Mouse (Mus musculus) embryonic facial prominence, embryonic 13.5 days (tissue): ENCODE results near the gene Hps1. TPM values are rescaled to one million over a fixed set of nuclear protein-coding genes. Genes with fewer than 3 reads are reported as not detected.

Experiments
- ATAC-seq: fragments of 200-750 bp; cut with Nextera tagmentation; 2 replicates; pipeline ENCODE4 v1.8.0; 2017; ENCODE audit warnings: low read depth; ENCODE audit not compliant: insufficient number of reproducible peaks, insufficient read depth, low FRiP score, low TSS enrichment
- H3K27ac ChIP-seq: fragments of 300-500 bp; sonication (generic); 2 replicates; pipeline ENCODE4 v1.5.1; 2015; ENCODE audit warnings: moderate library complexity, mild to moderate bottlenecking, inconsistent platforms
- H3K27me3 ChIP-seq: fragments of 300-500 bp; sonication (generic); 2 replicates; pipeline ENCODE4 v1.6.1; 2015; ENCODE audit warnings: mild to moderate bottlenecking, inconsistent platforms
- H3K36me3 ChIP-seq: fragments of 300-500 bp; sonication (generic); 2 replicates; pipeline ENCODE4 v1.6.1; 2015; ENCODE audit warnings: mild to moderate bottlenecking, inconsistent platforms
- H3K4me1 ChIP-seq: fragments of 300-500 bp; sonication (generic); 2 replicates; pipeline ENCODE4 v1.6.1; 2015; ENCODE audit warnings: inconsistent platforms
- H3K4me2 ChIP-seq: fragments of 300-500 bp; sonication (generic); 2 replicates; pipeline ENCODE4 v1.6.1; 2015; ENCODE audit warnings: moderate library complexity, mild to moderate bottlenecking, inconsistent platforms
- H3K4me3 ChIP-seq: fragments of 300-500 bp; sonication (generic); 2 replicates; pipeline ENCODE4 v1.5.1; 2015; ENCODE audit warnings: mild to moderate bottlenecking, inconsistent platforms
- H3K9ac ChIP-seq: fragments of 300-500 bp; sonication (generic); 2 replicates; pipeline ENCODE4 v1.6.1; 2015; ENCODE audit warnings: mild to moderate bottlenecking, inconsistent platforms
- H3K9me3 ChIP-seq: fragments of 300-500 bp; sonication (generic); 2 replicates; pipeline ENCODE4 v1.6.1; 2016; ENCODE audit warnings: inconsistent platforms
- WGBS: fragments of 180-500 bp; shearing (Covaris S2); methylation state at CpG from one replicate; pipeline ENCODE4 v1.1.7; 2015; ENCODE audit warnings: mixed read lengths; 5-methylcytosine and 5-hydroxymethylcytosine counted together
- polyA plus RNA-seq: library from polyadenylated mRNA; unstranded; fragments of >200 nt; fragmentation: Nextera tagmentation; extraction: Ambion mirVana; gene quantifications from 2 replicates; pipeline ENCODE4 v1.2.1, GENCODE M21; 2015

Hps1 gene
- polyA plus RNA-seq, 1 experiment from 2014 or later = 16.6 TPM

GRCm38 (mm10) chr19:42755148-42755870 is 24.5 kb downstream of the Hps1 start:
- H3K9me3 ChIP-seq = no peaks in the 10 kb centered on the region
- H3K4me3 ChIP-seq = no peak overlapping the region
- H3K4me1 ChIP-seq = peaks cover 49% of the 10 kb centered on the region
- no peak overlapping the region for H3K27ac ChIP-seq
- H3K36me3 ChIP-seq = no peaks in the 10 kb centered on the region
- H3K27me3 ChIP-seq = no peaks in the 10 kb centered on the region
- no peak overlapping the region for H3K9ac ChIP-seq
- H3K4me2 ChIP-seq = no peak overlapping the region
- no peak for ATAC-seq
- 83% methylated on average over 15 of the region's 15 CpGs for WGBS

- peak; percentile 11; the same call in 1 of the 2 replicates for ATAC-seq
- Histone ChIP-seq H3K4me3 (peak overlapping the region; percentile 42), H3K36me3 (no peaks in the 10 kb centered on the region), H3K9ac (peak overlapping the region; percentile 74), H3K9me3 (no peaks in the 10 kb centered on the region), H3K4me1 (peaks cover 57% of the 10 kb centered on the region), H3K27me3 (no peaks in the 10 kb centered on the region), H3K27ac (peak overlapping the region; percentile 78), H3K4me2 (peak overlapping the region; percentile 66)
- 38% methylated on average over 11 of the region's 11 CpGs for WGBS
Observed at GRCm38 (mm10) chr19:42753141-42753917, 26.4 kb downstream of the Hps1 start.

- Histone ChIP-seq H3K27ac (peak within 1 kb of the TSS; percentile 78), H3K36me3 (no peaks in the 10 kb centered on the region), H3K4me2 (peak within 1 kb of the TSS; percentile 66), H3K9me3 (no peaks in the 10 kb centered on the region), H3K4me3 (peak within 1 kb of the TSS; percentile 42), H3K27me3 (no peaks in the 10 kb centered on the region), H3K4me1 (peaks cover 49% of the 10 kb centered on the region), H3K9ac (peak within 1 kb of the TSS; percentile 74)
- peak; percentile 73 for ATAC-seq
- 1% methylated on average over 22 of the region's 22 CpGs for WGBS
Observed at GRCm38 (mm10) chr19:42752363-42752931, 27.3 kb downstream of the Hps1 start, which contains the start of gene Pyroxd2. Gene Pyroxd2 (minus strand): TSS chr19:42752775.

GRCm38 (mm10) chr19:42750196-42750595 is 29.6 kb downstream of the Hps1 start:
- Histone ChIP-seq H3K9ac (no peak overlapping the region), H3K36me3 (no peaks in the 10 kb centered on the region)
- ATAC-seq = no peak

GRCm38 (mm10) chr19:42746702-42747101 is 33.1 kb downstream of the Hps1 start:
- H3K27me3 ChIP-seq = no peaks in the 10 kb centered on the region
- WGBS = 89% methylated on average over 8 of the region's 8 CpGs
- no peak for ATAC-seq

More at GRCm38 (mm10) chr19:42750196-42750595, 29.6 kb downstream of the Hps1 start:
- Histone ChIP-seq H3K27me3 (no peaks in the 10 kb centered on the region), H3K4me2 (no peak overlapping the region), H3K9me3 (no peaks in the 10 kb centered on the region), H3K4me3 (no peak overlapping the region), H3K27ac (no peak overlapping the region), H3K4me1 (peaks cover 46% of the 10 kb centered on the region)
- WGBS = 77% methylated on average over 11 of the region's 11 CpGs

GRCm38 (mm10) chr19:42745869-42746224 is 33.9 kb downstream of the Hps1 start:
- Histone ChIP-seq H3K4me3 (no peak overlapping the region), H3K36me3 (no peaks in the 10 kb centered on the region), H3K27me3 (no peaks in the 10 kb centered on the region), H3K4me2 (no peak overlapping the region), H3K9ac (no peak overlapping the region), H3K27ac (no peak overlapping the region), H3K4me1 (peaks cover 50% of the 10 kb centered on the region), H3K9me3 (no peaks in the 10 kb centered on the region)
- 69% methylated on average over 4 of the region's 4 CpGs for WGBS
- ATAC-seq = no peak

More at GRCm38 (mm10) chr19:42746702-42747101, 33.1 kb downstream of the Hps1 start:
- Histone ChIP-seq H3K9me3 (no peaks in the 10 kb centered on the region), H3K27ac (no peak overlapping the region), H3K4me1 (peaks cover 46% of the 10 kb centered on the region), H3K9ac (no peak overlapping the region), H3K4me3 (no peak overlapping the region), H3K4me2 (no peak overlapping the region), H3K36me3 (no peaks in the 10 kb centered on the region)

GRCm38 (mm10) chr19:42745084-42745868 is 34.5 kb downstream of the Hps1 start:
- ATAC-seq = no peak
- Histone ChIP-seq H3K4me2 (no peak overlapping the region), H3K27ac (peak overlapping the region; percentile 30), H3K9me3 (no peaks in the 10 kb centered on the region), H3K4me1 (peaks cover 50% of the 10 kb centered on the region), H3K4me3 (no peak overlapping the region), H3K9ac (no peak overlapping the region), H3K36me3 (no peaks in the 10 kb centered on the region), H3K27me3 (no peaks in the 10 kb centered on the region)
- WGBS = 45% methylated on average over 9 of the region's 9 CpGs

- ATAC-seq = peak; percentile 68
Observed at GRCm38 (mm10) chr19:42744162-42744586, 35.6 kb downstream of the Hps1 start.

GRCm38 (mm10) chr19:42743261-42743660 is 36.5 kb downstream of the Hps1 start:
- H3K9ac ChIP-seq = no peak overlapping the region
- H3K4me3 ChIP-seq = no peak overlapping the region
- no peak for ATAC-seq
- H3K27ac ChIP-seq = 0 out of 2 replicates have a peak overlapping the region, but pooled peaks have one; percentile 28
- no peaks in the 10 kb centered on the region for H3K9me3 ChIP-seq
- no peak overlapping the region for H3K4me2 ChIP-seq
- H3K27me3 ChIP-seq = no peaks in the 10 kb centered on the region
- peaks cover 41% of the 10 kb centered on the region for H3K4me1 ChIP-seq
- no peaks in the 10 kb centered on the region for H3K36me3 ChIP-seq
- 73% methylated on average over 16 of the region's 16 CpGs for WGBS

More at GRCm38 (mm10) chr19:42744162-42744586, 35.6 kb downstream of the Hps1 start:
- Histone ChIP-seq H3K9ac (no peak overlapping the region), H3K36me3 (no peaks in the 10 kb centered on the region), H3K9me3 (no peaks in the 10 kb centered on the region), H3K27me3 (no peaks in the 10 kb centered on the region), H3K27ac (no peak overlapping the region), H3K4me2 (no peak overlapping the region), H3K4me1 (peaks cover 45% of the 10 kb centered on the region), H3K4me3 (no peak overlapping the region)
- 15% methylated on average over 4 of the region's 4 CpGs for WGBS

- Histone ChIP-seq H3K9ac (no peak overlapping the region), H3K27me3 (no peaks in the 10 kb centered on the region), H3K36me3 (no peaks in the 10 kb centered on the region), H3K4me3 (no peak overlapping the region), H3K4me2 (no peak overlapping the region), H3K27ac (peak overlapping the region; percentile 58; the same call in 1 of the 2 replicates), H3K9me3 (no peaks in the 10 kb centered on the region), H3K4me1 (peaks cover 51% of the 10 kb centered on the region)
- WGBS = 36% methylated on average over 14 of the region's 14 CpGs
- no peak for ATAC-seq
Observed at GRCm38 (mm10) chr19:42741884-42742283, 37.9 kb downstream of the Hps1 start.
